Mouse (Mus musculus) liver, adult 10 weeks (tissue): ENCODE data around the gene Ocel1. TPM values are rescaled to one million over a fixed set of nuclear protein-coding genes. Genes with fewer than 3 reads are reported as not detected.

ENCODE experiments used
- polyA plus RNA-seq: library from polyadenylated mRNA; stranded (reverse); fragments of 350-450 nt; fragmentation: Illumina TruSeq; extraction: RNeasy Lipid Tissue Mini Kit (QIAGEN cat#74804); gene quantifications from one replicate; pipeline ENCODE4 v1.2.3, GENCODE M21; 2014; ENCODE audit warnings: low read depth, low replicate concordance

The Ocel1 gene
- 1.1 TPM for polyA plus RNA-seq

GRCm38 (mm10) chr8:71371236-71371848, at the start of gene Ocel1:
Gene Ocel1 (plus strand): TSS chr8:71371298.

DNA sequence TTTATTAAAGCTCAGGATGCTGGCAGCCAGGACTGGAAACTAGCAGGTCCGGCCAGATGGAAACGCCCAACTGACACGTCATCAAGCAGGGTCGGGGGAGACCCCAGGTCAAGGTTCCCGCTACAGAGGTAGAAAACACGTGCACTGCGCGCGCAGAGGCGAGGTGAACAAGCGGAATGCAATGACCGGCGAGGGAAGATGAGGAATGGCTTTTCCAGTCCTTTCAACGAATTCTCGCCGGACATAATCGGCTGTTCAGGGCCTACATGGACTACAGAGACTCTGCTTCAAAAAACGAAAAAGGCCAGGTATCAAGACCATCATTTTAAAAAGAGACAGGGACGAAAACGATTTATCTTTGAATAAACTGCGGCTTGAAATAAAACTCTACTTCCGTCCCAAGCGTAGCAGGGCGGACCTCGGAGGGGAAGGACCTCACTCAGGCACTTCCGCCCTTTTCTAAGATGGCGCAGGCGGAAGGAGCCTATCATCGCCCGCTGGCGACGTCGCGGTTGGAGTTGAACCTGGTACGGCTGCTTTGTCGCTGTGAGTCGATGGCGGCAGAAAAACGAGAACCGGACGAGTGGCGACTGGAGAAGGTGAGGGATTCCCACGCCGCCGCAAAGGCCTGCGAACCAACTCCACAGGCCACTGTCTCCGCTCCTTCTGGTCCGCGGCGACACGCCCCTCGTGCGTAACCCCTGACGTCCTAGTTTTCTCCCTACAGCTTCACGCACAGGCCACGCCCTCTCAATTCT, 4.1 kb upstream of the Ocel1 start, which contains the start of gene Use1:
Gene Use1, plus strand, starts transcription at position 78 of the 758 bp plus-strand sequence.

GRCm38 (mm10) chr8:71381421-71381970, 10.4 kb downstream of the Ocel1 start, which contains the start of gene Nr2f6:
Gene Nr2f6 (minus strand): TSS chr8:71381960.

DNA sequence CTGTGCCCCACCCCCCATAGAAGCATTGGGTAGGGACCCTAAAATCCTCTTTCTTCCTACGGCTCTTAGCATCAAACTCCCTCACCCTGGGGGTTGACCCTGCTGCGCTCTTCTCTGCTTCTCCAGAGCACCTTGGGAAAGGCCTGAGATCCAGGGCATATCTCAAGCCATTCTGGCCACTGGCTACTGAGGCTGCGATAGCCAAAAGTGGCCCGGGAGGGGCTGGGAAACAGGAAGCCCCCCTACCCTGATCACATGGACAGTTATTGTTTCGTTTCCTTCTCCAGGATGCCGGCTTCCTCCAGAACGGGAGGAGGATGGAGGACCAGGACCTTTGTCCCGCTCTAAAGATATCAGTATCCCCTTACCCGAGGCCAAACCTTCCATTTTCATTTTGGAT, 24.5 kb downstream of the Ocel1 start, which contains the start of gene Ushbp1:
Gene Ushbp1, minus strand, starts transcription at position 174 of the 400 bp plus-strand sequence.

GRCm38 (mm10) chr8:71396639-71397305, 25.7 kb downstream of the Ocel1 start, which contains the start of gene Babam1:
Gene Babam1 (plus strand): TSS chr8:71396861.

DNA sequence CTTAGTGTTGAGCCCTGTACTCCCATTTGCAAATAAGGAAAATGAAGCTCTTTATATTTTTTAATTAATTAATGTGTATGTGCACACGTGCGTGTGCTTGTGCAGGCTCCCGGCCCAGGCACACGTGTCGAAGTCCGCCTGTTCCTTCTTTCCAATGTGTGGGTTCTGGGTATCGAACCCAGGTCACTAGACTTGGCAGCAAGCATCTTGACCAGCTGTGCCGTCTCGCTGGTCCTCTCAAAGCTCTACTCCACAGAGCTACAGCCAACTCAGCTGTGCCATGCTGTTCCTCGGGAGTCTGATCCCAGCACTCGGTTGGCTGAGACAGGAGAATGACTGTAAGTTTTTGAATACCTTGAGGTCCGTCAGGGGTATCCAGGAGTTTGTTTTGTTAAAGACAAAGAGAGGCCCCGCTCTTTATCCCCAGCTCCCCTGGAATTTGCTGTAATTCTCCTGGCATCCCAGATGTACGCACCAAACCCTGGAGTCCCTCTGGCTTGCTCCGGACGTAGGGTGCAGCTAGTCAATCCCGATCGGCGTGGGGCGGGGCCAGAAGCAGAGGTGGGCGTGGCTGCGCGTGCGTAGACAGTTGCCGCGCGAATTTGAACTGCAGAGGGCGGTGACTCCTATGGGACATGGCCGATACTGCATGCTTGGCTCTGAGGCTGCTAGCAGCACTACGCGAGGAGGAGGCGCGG, 34.5 kb downstream of the Ocel1 start, which contains the start of gene Ankle1:
Gene Ankle1, plus strand, starts transcription at position 610 of the 698 bp plus-strand sequence.

Other genes starting within 250 kb of the Ocel1 start
- gene Myo9b, start 98.6 kb upstream of the Ocel1 start, polyA plus RNA-seq = 2.4 TPM
- gene Haus8, start 98.4 kb upstream of the Ocel1 start, polyA plus RNA-seq = 1.6 TPM
- gene Use1, start 4.5 kb upstream of the Ocel1 start, polyA plus RNA-seq = 5.1 TPM
- 9.2 TPM for gene Nr2f6, start 10.7 kb downstream of the Ocel1 start, polyA plus RNA-seq
- 1.0 TPM for gene Ushbp1, start 24.5 kb downstream of the Ocel1 start, polyA plus RNA-seq
- gene Babam1, start 25.6 kb downstream of the Ocel1 start, polyA plus RNA-seq = 20.7 TPM
- gene Ankle1, start 34.7 kb downstream of the Ocel1 start, polyA plus RNA-seq = not detected
- gene Abhd8, start 92.4 kb downstream of the Ocel1 start, polyA plus RNA-seq = not detected
- 5.9 TPM for gene Mrpl34, start 93.7 kb downstream of the Ocel1 start, polyA plus RNA-seq
- gene Dda1, start 97.9 kb downstream of the Ocel1 start, polyA plus RNA-seq = 1.1 TPM
- gene Ano8, start 114.7 kb downstream of the Ocel1 start, polyA plus RNA-seq = 0.45 TPM
- gene Gtpbp3, start 116.8 kb downstream of the Ocel1 start, polyA plus RNA-seq = 0.64 TPM
- gene Plvap, start 140.5 kb downstream of the Ocel1 start, polyA plus RNA-seq = 3.6 TPM
- gene Ccdc194, start 154.4 kb downstream of the Ocel1 start, polyA plus RNA-seq = not detected
- 29.0 TPM for gene Bst2, start 166.2 kb downstream of the Ocel1 start, polyA plus RNA-seq
- gene Mvb12a, start 171.6 kb downstream of the Ocel1 start, polyA plus RNA-seq = 3.5 TPM
- gene Tmem221, start 187.6 kb downstream of the Ocel1 start, polyA plus RNA-seq = not detected
- not detected for gene Nxnl1, start 195.3 kb downstream of the Ocel1 start, polyA plus RNA-seq
- 0.90 TPM for gene Slc27a1, start 197.6 kb downstream of the Ocel1 start, polyA plus RNA-seq
- gene Pgls, start 220.9 kb downstream of the Ocel1 start, polyA plus RNA-seq = 0.69 TPM
- not detected for gene Fam129c, start 226.3 kb downstream of the Ocel1 start, polyA plus RNA-seq
- gene Colgalt1, start 239.7 kb downstream of the Ocel1 start, polyA plus RNA-seq = 29.0 TPM